Mouse (Mus musculus) G1E (cell line): ENCODE results near the gene Xpo6.

Source experiments
- CTCF ChIP-seq: IDR thresholded peaks from 2 replicates; pipeline ENCODE4 v1.5.1; 2012; ENCODE audit warnings: low read depth, low read length, inconsistent platforms, mixed read lengths
- GATA1 ChIP-seq: IDR thresholded peaks from 2 replicates; pipeline ENCODE4 v1.6.1; 2012; ENCODE audit warnings: borderline replicate concordance, low read length, inconsistent platforms, mixed read lengths

GRCm38 (mm10) chr7:126082286-126082741 lies 118.0 kb downstream of the Xpo6 start, which contains the start of gene Gsg1l:
- no peak for TF ChIP-seq GATA1
- no peak for TF ChIP-seq CTCF
